Mouse (Mus musculus) E14TG2a.4 (cell line): ENCODE measurements at regions not wholly inside any gene's neighbourhood (a gene's known extent, or its start where the extent isn't known, plus 50 kb on each side); places are given as distances from the start of the nearest gene placed in this dataset.
A peak's percentile ranks its signal among the peaks of the same experiment; 100 is the strongest.

Source experiments
- H3K27me3 ChIP-seq: 2 replicates; pipeline ENCODE4 v1.6.1; 2014; ENCODE audit warnings: low read length, control low read depth; ENCODE audit not compliant: insufficient read depth
- H3K36me3 ChIP-seq: 2 replicates; pipeline ENCODE4 v1.6.1; 2014; ENCODE audit warnings: low read length, control low read depth; ENCODE audit not compliant: insufficient read depth
- H3K4me1 ChIP-seq: replicated peaks from 2 replicates; pipeline ENCODE4 v1.6.1; 2014; ENCODE audit warnings: low read depth, low read length, control low read depth
- H3K4me3 ChIP-seq: replicated peaks from 2 replicates; pipeline ENCODE4 v1.5.1; 2014; ENCODE audit warnings: mild to moderate bottlenecking, low read length
- H3K9me3 ChIP-seq: 2 replicates; pipeline ENCODE4 v1.6.1; 2014; ENCODE audit warnings: low read length, control low read depth
- CTCF ChIP-seq: conservative IDR thresholded peaks from 2 replicates; pipeline ENCODE4 v1.5.1; 2014; ENCODE audit warnings: low read length
- NANOG ChIP-seq: IDR thresholded peaks from 2 replicates; pipeline ENCODE4 v1.6.1; 2014; ENCODE audit warnings: borderline replicate concordance, low read length, mixed read lengths
- POU5F1 ChIP-seq: IDR thresholded peaks from 2 replicates; pipeline ENCODE4 v1.6.1; 2014; ENCODE audit warnings: low read length, borderline replicate concordance

GRCm38 (mm10) chr5:133634481-133634880, 465.0 kb upstream of the Castor2 start:
- Histone ChIP-seq H3K36me3 (no peaks in the 10 kb centered on the region), H3K27me3 (no peaks in the 10 kb centered on the region), H3K4me3 (no peak overlapping the region), H3K9me3 (no peaks in the 10 kb centered on the region), H3K4me1 (peaks cover 4% of the 10 kb centered on the region; the same call in 1 of the 2 replicates)
- TF ChIP-seq CTCF (no peak), NANOG (no peak), POU5F1 (no peak)

DNA sequence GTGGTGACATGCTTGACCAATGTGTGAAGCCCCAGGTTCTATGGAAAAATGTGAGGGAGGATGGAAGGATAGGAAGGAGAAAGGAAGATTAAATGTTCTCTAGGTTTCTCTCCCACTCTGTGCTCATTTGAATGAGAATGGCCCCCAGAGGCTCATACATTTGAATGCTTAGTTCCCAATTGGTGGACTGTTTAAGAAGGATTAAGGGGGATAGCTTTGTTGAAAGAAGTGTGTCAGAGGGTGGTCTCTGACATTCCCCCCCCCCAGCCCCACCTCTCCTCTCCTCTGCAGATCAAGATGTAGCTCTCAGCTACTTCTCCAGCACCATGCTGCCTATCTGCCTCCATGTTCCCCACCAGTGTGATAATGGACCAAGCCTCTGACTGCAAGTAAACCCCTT, 467.7 kb upstream of the Castor2 start:
- Histone ChIP-seq H3K4me1 (peaks cover 4% of the 10 kb centered on the region; the same call in 1 of the 2 replicates), H3K36me3 (no peaks in the 10 kb centered on the region), H3K4me3 (no peak overlapping the region), H3K9me3 (no peaks in the 10 kb centered on the region), H3K27me3 (no peaks in the 10 kb centered on the region)
- TF ChIP-seq CTCF (no peak), NANOG (no peak)

DNA sequence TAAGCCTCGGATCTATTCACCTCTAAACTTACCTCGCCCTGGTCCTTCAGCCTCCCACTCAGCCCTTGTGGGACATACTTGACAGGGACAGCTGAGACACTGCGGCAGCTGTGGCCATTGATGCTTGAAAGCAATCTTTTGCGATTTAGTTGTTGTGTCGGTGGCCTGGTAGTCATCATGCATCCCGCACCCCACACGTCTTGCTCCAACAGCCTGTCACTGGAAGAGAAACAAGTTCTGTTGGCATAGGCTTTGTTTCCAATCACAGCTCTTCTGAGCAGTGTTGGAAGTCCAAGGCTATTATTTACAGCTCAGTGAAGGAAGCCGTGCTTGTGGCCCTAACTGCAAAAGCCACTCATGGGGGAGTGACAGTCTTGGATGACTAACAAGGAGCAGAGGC, 480.2 kb upstream of the Castor2 start:
- Histone ChIP-seq H3K9me3 (no peaks in the 10 kb centered on the region), H3K4me3 (no peak overlapping the region), H3K27me3 (no peaks in the 10 kb centered on the region), H3K36me3 (no peaks in the 10 kb centered on the region), H3K4me1 (no peaks in the 10 kb centered on the region)
- TF ChIP-seq CTCF, result no peak
- no peak for TF ChIP-seq NANOG
- TF ChIP-seq POU5F1, result no peak

- Histone ChIP-seq H3K4me3 (no peak overlapping the region), H3K36me3 (no peaks in the 10 kb centered on the region), H3K4me1 (no peaks in the 10 kb centered on the region; the same call in 1 of the 2 replicates), H3K9me3 (no peaks in the 10 kb centered on the region), H3K27me3 (no peaks in the 10 kb centered on the region)
- no peak for TF ChIP-seq NANOG
- no peak for TF ChIP-seq CTCF
- no peak for TF ChIP-seq POU5F1
These were observed 498.2 kb upstream of the Castor2 start for GRCm38 (mm10) chr5:133601241-133601739.

DNA sequence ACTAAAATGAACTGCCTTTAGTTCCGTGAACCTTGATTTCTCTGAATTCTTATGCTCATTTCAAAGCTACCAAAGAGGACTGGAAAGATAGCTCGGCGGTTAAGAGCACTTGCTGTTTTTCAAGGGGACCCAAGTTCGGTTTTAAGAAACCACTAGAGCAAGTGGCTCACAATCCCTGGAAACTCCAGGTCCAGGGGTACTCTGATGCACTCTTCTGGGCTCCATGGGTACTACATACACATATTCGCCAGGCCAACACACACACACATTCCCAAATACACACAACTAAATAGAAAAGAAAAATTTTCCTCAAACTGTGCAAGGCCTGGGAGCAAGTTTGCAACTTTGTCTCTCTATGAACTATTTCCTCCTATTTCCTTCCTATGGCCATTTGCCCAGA, 498.9 kb upstream of the Castor2 start:
- no peaks in the 10 kb centered on the region for H3K27me3 ChIP-seq
- TF ChIP-seq POU5F1 (no peak), NANOG (no peak), CTCF (peak; percentile 21; the same call in 1 of the 2 replicates)
- no peaks in the 10 kb centered on the region for H3K36me3 ChIP-seq
- H3K9me3 ChIP-seq, result no peaks in the 10 kb centered on the region
- no peak overlapping the region for H3K4me3 ChIP-seq
- H3K4me1 ChIP-seq, result no peaks in the 10 kb centered on the region; the same call in 1 of the 2 replicates

- Histone ChIP-seq H3K4me1 (no peaks in the 10 kb centered on the region; the same call in 1 of the 2 replicates), H3K9me3 (no peaks in the 10 kb centered on the region), H3K27me3 (no peaks in the 10 kb centered on the region), H3K4me3 (no peak overlapping the region), H3K36me3 (no peaks in the 10 kb centered on the region)
- TF ChIP-seq NANOG (no peak), POU5F1 (no peak), CTCF (no peak)
These were observed 501.4 kb upstream of the Castor2 start for GRCm38 (mm10) chr5:133598105-133598504.

DNA sequence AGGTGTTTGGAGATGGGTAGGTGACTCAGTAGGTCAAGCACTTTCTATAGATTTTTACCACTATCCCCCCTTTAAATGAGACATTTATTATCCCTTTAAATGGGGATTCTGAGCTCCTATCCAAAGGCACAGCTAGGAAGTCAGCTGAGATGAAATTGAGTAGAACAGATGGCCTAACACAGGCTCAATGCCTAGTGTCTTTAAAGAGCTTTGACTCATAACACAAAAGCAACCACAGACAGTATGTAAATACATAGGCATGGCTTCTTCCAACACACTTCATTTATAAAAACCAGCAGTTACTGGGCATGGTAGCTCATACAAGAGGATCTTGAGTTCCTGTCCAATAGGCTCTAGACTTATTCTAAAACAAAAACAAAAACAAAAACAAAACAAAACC, 513.0 kb upstream of the Castor2 start:
- no peak overlapping the region for H3K4me3 ChIP-seq
- H3K36me3 ChIP-seq, result no peaks in the 10 kb centered on the region
- peaks cover 11% of the 10 kb centered on the region for H3K9me3 ChIP-seq
- no peak for TF ChIP-seq POU5F1
- TF ChIP-seq NANOG, result no peak
- no peak for TF ChIP-seq CTCF
- H3K27me3 ChIP-seq, result no peaks in the 10 kb centered on the region
- H3K4me1 ChIP-seq, result no peaks in the 10 kb centered on the region

DNA sequence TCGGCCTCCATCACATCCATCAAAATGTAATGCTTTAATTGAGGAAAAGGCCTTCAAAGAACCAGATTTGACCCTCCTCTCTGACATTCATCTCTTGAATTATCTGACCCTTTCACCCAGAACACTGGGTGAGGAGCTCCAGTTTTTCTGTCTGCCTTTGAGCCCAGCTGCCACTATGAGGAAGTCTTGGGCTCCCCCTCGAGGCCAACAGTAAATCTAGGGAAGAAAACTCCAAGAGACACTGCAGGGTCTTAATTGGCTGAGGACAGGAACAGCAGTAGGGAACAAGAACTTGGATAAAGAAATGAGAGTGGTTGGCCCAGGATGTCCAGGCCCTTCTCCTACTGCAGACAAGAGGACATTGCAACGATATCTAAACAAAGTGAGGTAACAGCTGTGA, 514.3 kb upstream of the Castor2 start:
- no peaks in the 10 kb centered on the region for H3K27me3 ChIP-seq
- H3K4me1 ChIP-seq, result no peaks in the 10 kb centered on the region
- H3K9me3 ChIP-seq, result peaks cover 11% of the 10 kb centered on the region
- no peak overlapping the region for H3K4me3 ChIP-seq
- no peaks in the 10 kb centered on the region for H3K36me3 ChIP-seq
- TF ChIP-seq NANOG (no peak), CTCF (peak; percentile 24), POU5F1 (no peak)

GRCm38 (mm10) chr5:133576595-133576994, 522.9 kb upstream of the Castor2 start:
- Histone ChIP-seq H3K4me1 (no peaks in the 10 kb centered on the region), H3K4me3 (no peak overlapping the region), H3K36me3 (no peaks in the 10 kb centered on the region), H3K27me3 (no peaks in the 10 kb centered on the region), H3K9me3 (0 out of 2 replicates have a peak, but pooled peaks cover 6% of the 10 kb centered on the region)
- TF ChIP-seq CTCF (no peak), POU5F1 (no peak), NANOG (no peak)
